In genomic region chr5:149338697-149339078, GRCm38 (mm10) we compare ENCODE assay signal across 16 mouse cellular contexts.
DNase-seq lines count a peak whose midpoint lies in the region; ATAC-seq and TF ChIP-seq lines count a peak whose summit lies in the region.
"Had no signal": no experiment of that assay in that cellular context is flagged by ENCODE, and none has a peak within 500 bp of the region (broad histone marks: within the 10 kb centered on the region; RNA-seq: fewer than 3 reads in every experiment).

No protein-coding gene starts in this region.

- H3K4me2 ChIP-seq in heart, embryonic 12.5 days = no peak overlapping the region; the same call in 1 of the 2 replicates
- no peak overlapping the region; the same call in 1 of the 2 replicates for H3K4me2 ChIP-seq in limb, embryonic 14.5 days (replicated peaks; ENCODE audit: low read depth, low read length, severe bottlenecking)
- H3K4me2 ChIP-seq: hindbrain, embryonic 13.5 days; liver, embryonic 15.5 days; neural tube, embryonic 12.5 days had no signal

- no peaks in the 10 kb centered on the region for H3K36me3 ChIP-seq in heart, embryonic 12.5 days
- no peaks in the 10 kb centered on the region for H3K36me3 ChIP-seq in limb, embryonic 14.5 days (ENCODE audit: control insufficient read depth, insufficient read depth, low read length)
- H3K36me3 ChIP-seq: hindbrain, embryonic 13.5 days; liver, embryonic 15.5 days; neural tube, embryonic 12.5 days had no signal

- 0 out of 2 replicates have a peak overlapping the region, but pooled peaks have one; percentile 19 for H3K9ac ChIP-seq in heart, embryonic 12.5 days
- H3K9ac ChIP-seq in limb, embryonic 14.5 days (ENCODE audit: low read depth, low read length, severe bottlenecking) = peak overlapping the region; percentile 34; the same call in 1 of the 2 replicates
- H3K9ac ChIP-seq: liver, embryonic 15.5 days; neural tube, embryonic 12.5 days had no signal

- no peak overlapping the region for H3K4me3 ChIP-seq in heart, embryonic 12.5 days
- H3K4me3 ChIP-seq in limb, embryonic 14.5 days (replicated peaks; ENCODE audit: low read length) = no peak overlapping the region
- H3K4me3 ChIP-seq: hindbrain, embryonic 13.5 days; liver, embryonic 15.5 days; megakaryocyte, embryonic 14.5 days; neural tube, embryonic 12.5 days had no signal

- H3K9me3 ChIP-seq in heart, embryonic 12.5 days (replicated peaks) = no peaks in the 10 kb centered on the region
- no peaks in the 10 kb centered on the region for H3K9me3 ChIP-seq in limb, embryonic 14.5 days (ENCODE audit: control insufficient read depth, low read length)
- H3K9me3 ChIP-seq: hindbrain, embryonic 13.5 days; liver, embryonic 15.5 days; neural tube, embryonic 12.5 days had no signal

- intact Hi-C loops in heart, postnatal 10 days (cut with DNase I) = loop anchor here (5.0 kb wide), 3 partner anchors 184 to 431 kb away; no protein-coding TSS in a partner anchor

- H3K27me3 ChIP-seq in heart, embryonic 12.5 days (replicated peaks) = no peaks in the 10 kb centered on the region
- H3K27me3 ChIP-seq in limb, embryonic 14.5 days (ENCODE audit: control insufficient read depth, insufficient read depth, low read length) = no peaks in the 10 kb centered on the region
- H3K27me3 ChIP-seq: liver, embryonic 15.5 days; megakaryocyte, embryonic 14.5 days; neural tube, embryonic 12.5 days had no signal

- WGBS in heart, embryonic 12.5 days = 55% methylated on average over 5 of the region's 5 CpGs
- 37% methylated on average over 5 of the region's 5 CpGs for WGBS in limb, embryonic 14.5 days

- peaks cover 26% of the 10 kb centered on the region for H3K4me1 ChIP-seq in heart, embryonic 12.5 days (replicated peaks)
- H3K4me1 ChIP-seq in limb, embryonic 14.5 days (ENCODE audit: control insufficient read depth, insufficient read depth, low read length) = peaks cover 31% of the 10 kb centered on the region
- H3K4me1 ChIP-seq: neural tube, embryonic 12.5 days had no signal

- TF ChIP-seq POLR2A in limb, embryonic 14.5 days (IDR thresholded peaks at IDR 0.05; ENCODE audit: borderline replicate concordance, extremely low read depth, insufficient read depth, insufficient read length) = no peak

- DNase-seq in cerebellum, postnatal 14 days = peak; percentile 38 to 41
- no peak for DNase-seq in cerebellum, adult 9-10 months
- DNase-seq in heart, postnatal 10 days = no peak
- DNase-seq in right cerebral cortex, adult 18-20 months = peak; percentile 33
- DNase-seq in right cerebral cortex, postnatal 14 days = no peak
- no peak for DNase-seq in limb, embryonic 14.5 days (ENCODE audit: low spot score)
- no peak for DNase-seq in adrenal gland, adult (ENCODE audit: inconsistent age in 2 of 2, low spot score in 1 of 2)
- DNase-seq: kidney, adult 11 months; kidney, postnatal 14 days; lung, postnatal 10 days had no signal

- ATAC-seq in heart, embryonic 12.5 days (ENCODE audit: insufficient number of reproducible peaks, low FRiP score) = no peak
- ATAC-seq in limb, embryonic 14.5 days (ENCODE audit: low FRiP score, low read depth) = no peak
- ATAC-seq: activated CD4-positive, CD25-positive, alpha-beta regulatory T cell, adult 4 months had no signal

- H3K27ac ChIP-seq in heart, embryonic 12.5 days (ENCODE audit: poor library complexity, severe bottlenecking) = peak overlapping the region; percentile 74
- H3K27ac ChIP-seq in limb, embryonic 14.5 days (replicated peaks; ENCODE audit: low read depth, low read length) = peak overlapping the region; percentile 71
- H3K27ac ChIP-seq: liver, embryonic 15.5 days; neural tube, embryonic 12.5 days had no signal

Comparison
In these comparisons a context has a peak if more than half of its experiments do, and no peak if none do; other contexts are left out.
1. DNase-seq: peak in cerebellum, postnatal 14 days (2 of 2) and right cerebral cortex, adult 18-20 months (single experiment); none in cerebellum, adult 9-10 months (single experiment), heart, postnatal 10 days (0 of 2), right cerebral cortex, postnatal 14 days (single experiment), limb, embryonic 14.5 days (single experiment) and adrenal gland, adult (0 of 2).